Mouse (Mus musculus): ENCODE measurements around the gene Gm13102.
"Not testable (repeated sequence)": the region's sequence is repeated elsewhere in the genome, so short reads cannot be mapped to it uniquely, and the experiment has no call there.

The Gm13102 gene

DNA sequence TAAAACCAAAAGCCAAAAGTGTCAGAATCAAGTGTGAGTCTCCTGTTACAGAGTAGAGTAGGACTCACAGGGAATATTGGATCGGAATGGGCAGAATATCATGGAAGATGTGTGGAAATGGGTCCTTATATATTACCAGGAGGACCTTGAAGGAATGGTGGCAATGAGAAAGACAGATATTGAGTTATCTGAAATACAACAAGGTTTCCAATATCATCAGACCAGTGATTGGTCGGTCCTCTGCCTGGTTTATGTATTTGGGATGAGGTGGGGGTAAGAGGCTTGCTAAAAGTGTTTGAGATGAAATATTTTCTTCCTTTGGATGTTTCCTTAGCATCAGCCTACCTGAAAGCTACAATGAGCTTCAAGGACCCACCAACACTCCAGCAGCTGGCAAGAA, at the start of gene Gm13102:
TSS of gene Gm13102 (plus strand) at position 301 of the 400 bp plus-strand sequence.
- DNase-seq (ENCODE audit: low spot score) = not testable (repeated sequence)

DNA sequence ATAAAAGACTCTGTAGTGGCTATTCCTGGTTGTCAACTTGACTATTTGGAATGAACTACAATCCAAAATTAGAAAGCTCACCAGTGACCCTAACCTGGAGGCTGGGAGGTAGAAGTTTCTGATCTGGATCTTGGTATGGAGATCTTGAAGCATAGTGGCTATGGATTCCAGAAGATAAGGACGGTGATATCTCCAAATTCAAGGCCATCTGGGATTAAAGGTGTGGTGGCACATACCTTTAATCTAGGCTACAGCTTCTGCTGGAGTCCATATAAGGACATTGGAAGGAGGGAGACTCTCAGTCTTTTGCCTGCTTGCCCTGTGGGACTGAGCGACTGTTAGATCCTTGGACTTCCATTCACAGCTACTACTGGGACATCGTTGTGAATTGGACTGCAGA, 47.4 kb upstream of the Gm13102 start, which contains the start of gene Pramel4:
TSS of gene Pramel4 (plus strand) at position 301 of the 400 bp plus-strand sequence.
- DNase-seq (ENCODE audit: low spot score) = not testable (repeated sequence)

Data from MN1 (cell line).